Mouse (Mus musculus): ENCODE results near the gene Sptlc2. TPM values are rescaled to one million over a fixed set of nuclear protein-coding genes. Genes with fewer than 3 reads are reported as not detected.
A peak's percentile ranks its signal among the peaks of the same experiment; 100 is the strongest.

Gene Sptlc2
- polyA plus RNA-seq, 1 experiment from 2014 or later = 56.9 TPM

GRCm38 (mm10) chr12:87274853-87275831 is 113.0 kb downstream of the Sptlc2 start:
- Histone ChIP-seq H3K27ac (ENCODE audit: low read depth, low read length) (peak overlapping the region; percentile 32; the same call in 1 of the 2 replicates), H3K4me2 (no peak overlapping the region), H3K4me1 (replicated peaks; ENCODE audit: control insufficient read depth, insufficient read depth, low read length) (peaks cover 21% of the 10 kb centered on the region), H3K9ac (ENCODE audit: low read depth, low read length) (no peak overlapping the region), H3K4me3 (ENCODE audit: low read depth, low read length) (no peak overlapping the region), H3K36me3 (ENCODE audit: control insufficient read depth, insufficient read depth, low read length) (peaks cover 50% of the 10 kb centered on the region), H3K27me3 (replicated peaks; ENCODE audit: control insufficient read depth, insufficient read depth, low read length) (no peaks in the 10 kb centered on the region), H3K9me3 (ENCODE audit: control insufficient read depth, low read length) (no peaks in the 10 kb centered on the region)
- DNase-seq (ENCODE audit: low spot score) (peak; percentile 28), ATAC-seq (replicated peaks; ENCODE audit: low FRiP score) (peak; percentile 53)
- 67% methylated on average over 9 of the region's 9 CpGs for WGBS

- 23% methylated on average over 4 of the region's 4 CpGs for WGBS
- peak overlapping the region; percentile 97 for H3K9ac ChIP-seq (ENCODE audit: low read depth, low read length)
- H3K36me3 ChIP-seq (ENCODE audit: control insufficient read depth, insufficient read depth, low read length) = peaks cover 35% of the 10 kb centered on the region
- ATAC-seq (replicated peaks; ENCODE audit: low FRiP score) (no peak), DNase-seq (ENCODE audit: low spot score) (no peak)
- peaks cover 10% of the 10 kb centered on the region for H3K4me1 ChIP-seq (replicated peaks; ENCODE audit: control insufficient read depth, insufficient read depth, low read length)
- no peaks in the 10 kb centered on the region for H3K27me3 ChIP-seq (replicated peaks; ENCODE audit: control insufficient read depth, insufficient read depth, low read length)
- no peak overlapping the region for H3K27ac ChIP-seq (ENCODE audit: low read depth, low read length)
- peak overlapping the region; percentile 68 for H3K4me2 ChIP-seq
- peak overlapping the region; percentile 93 for H3K4me3 ChIP-seq (ENCODE audit: low read depth, low read length)
- no peaks in the 10 kb centered on the region for H3K9me3 ChIP-seq (ENCODE audit: control insufficient read depth, low read length)
Measured at GRCm38 (mm10) chr12:87267682-87268081, 120.5 kb downstream of the Sptlc2 start.

- no peaks in the 10 kb centered on the region for H3K9me3 ChIP-seq (ENCODE audit: control insufficient read depth, low read length)
- ATAC-seq (replicated peaks; ENCODE audit: low FRiP score) (peak; percentile 61), DNase-seq (ENCODE audit: low spot score) (no peak)
- peaks cover 10% of the 10 kb centered on the region for H3K4me1 ChIP-seq (replicated peaks; ENCODE audit: control insufficient read depth, insufficient read depth, low read length)
- peak overlapping the region; percentile 68 for H3K4me2 ChIP-seq
- peak overlapping the region; percentile 97 for H3K9ac ChIP-seq (ENCODE audit: low read depth, low read length)
- H3K36me3 ChIP-seq (ENCODE audit: control insufficient read depth, insufficient read depth, low read length) = peaks cover 33% of the 10 kb centered on the region
- H3K4me3 ChIP-seq (ENCODE audit: low read depth, low read length) = peak overlapping the region; percentile 93
- peak overlapping the region; percentile 93 for H3K27ac ChIP-seq (ENCODE audit: low read depth, low read length)
- no peaks in the 10 kb centered on the region for H3K27me3 ChIP-seq (replicated peaks; ENCODE audit: control insufficient read depth, insufficient read depth, low read length)
- under 1% methylated on average over 31 of the region's 31 CpGs for WGBS
Measured at GRCm38 (mm10) chr12:87266827-87267603, 121.1 kb downstream of the Sptlc2 start.

- H3K36me3 ChIP-seq (ENCODE audit: control insufficient read depth, insufficient read depth, low read length) = peaks cover 29% of the 10 kb centered on the region
- DNase-seq (ENCODE audit: low spot score) (peak; percentile 89), ATAC-seq (replicated peaks; ENCODE audit: low FRiP score) (peak; percentile 95)
- peak within 1 kb of the TSS; percentile 93 for H3K4me3 ChIP-seq (ENCODE audit: low read depth, low read length)
- no peaks in the 10 kb centered on the region for H3K27me3 ChIP-seq (replicated peaks; ENCODE audit: control insufficient read depth, insufficient read depth, low read length)
- H3K4me1 ChIP-seq (replicated peaks; ENCODE audit: control insufficient read depth, insufficient read depth, low read length) = peaks cover 10% of the 10 kb centered on the region
- H3K27ac ChIP-seq (ENCODE audit: low read depth, low read length) = peak within 1 kb of the TSS; percentile 93
- H3K9me3 ChIP-seq (ENCODE audit: control insufficient read depth, low read length) = no peaks in the 10 kb centered on the region
- H3K4me2 ChIP-seq = peak within 1 kb of the TSS; percentile 85
- under 1% methylated on average over 31 of the region's 31 CpGs for WGBS
- H3K9ac ChIP-seq (ENCODE audit: low read depth, low read length) = peak within 1 kb of the TSS; percentile 97
Measured at GRCm38 (mm10) chr12:87266108-87266826, 121.9 kb downstream of the Sptlc2 start, which contains the start of the genes Vipas39 and Ahsa1. Vipas39 (minus strand) TSS chr12:87266256. Ahsa1 (plus strand) TSS chr12:87266479.

- Histone ChIP-seq H3K9me3 (ENCODE audit: control insufficient read depth, low read length) (no peaks in the 10 kb centered on the region), H3K4me2 (peak overlapping the region; percentile 85), H3K27ac (ENCODE audit: low read depth, low read length) (0 out of 2 replicates have a peak overlapping the region, but pooled peaks have one; percentile 67), H3K4me1 (replicated peaks; ENCODE audit: control insufficient read depth, insufficient read depth, low read length) (peaks cover 10% of the 10 kb centered on the region), H3K4me3 (ENCODE audit: low read depth, low read length) (peak overlapping the region; percentile 93), H3K36me3 (ENCODE audit: control insufficient read depth, insufficient read depth, low read length) (peaks cover 30% of the 10 kb centered on the region), H3K27me3 (replicated peaks; ENCODE audit: control insufficient read depth, insufficient read depth, low read length) (no peaks in the 10 kb centered on the region), H3K9ac (ENCODE audit: low read depth, low read length) (peak overlapping the region; percentile 85)
- 23% methylated on average over 11 of the region's 11 CpGs for WGBS
- no peak for ATAC-seq (replicated peaks; ENCODE audit: low FRiP score)
- no peak for DNase-seq (ENCODE audit: low spot score)
Measured at GRCm38 (mm10) chr12:87265444-87265843, 122.7 kb downstream of the Sptlc2 start.

GRCm38 (mm10) chr12:87260562-87260961 is 127.6 kb downstream of the Sptlc2 start:
- H3K9me3 ChIP-seq (ENCODE audit: control insufficient read depth, low read length) = no peaks in the 10 kb centered on the region
- no peaks in the 10 kb centered on the region for H3K27me3 ChIP-seq (replicated peaks; ENCODE audit: control insufficient read depth, insufficient read depth, low read length)
- H3K4me1 ChIP-seq (replicated peaks; ENCODE audit: control insufficient read depth, insufficient read depth, low read length) = peaks cover 5% of the 10 kb centered on the region
- no peak overlapping the region for H3K4me2 ChIP-seq
- H3K27ac ChIP-seq (ENCODE audit: low read depth, low read length) = no peak overlapping the region
- peaks cover 22% of the 10 kb centered on the region for H3K36me3 ChIP-seq (ENCODE audit: control insufficient read depth, insufficient read depth, low read length)
- no peak overlapping the region for H3K9ac ChIP-seq (ENCODE audit: low read depth, low read length)
- no peak overlapping the region for H3K4me3 ChIP-seq (ENCODE audit: low read depth, low read length)
- WGBS = 83% methylated on average over 8 of the region's 8 CpGs
- ATAC-seq (replicated peaks; ENCODE audit: low FRiP score) = no peak
- no peak for DNase-seq (ENCODE audit: low spot score)

- DNase-seq (ENCODE audit: low spot score) = no peak
- WGBS = 91% methylated on average over 5 of the region's 5 CpGs
- no peak; the same call in 1 of the 2 replicates for ATAC-seq (replicated peaks; ENCODE audit: low FRiP score)
- no peak overlapping the region for H3K9ac ChIP-seq (ENCODE audit: low read depth, low read length)
- no peaks in the 10 kb centered on the region for H3K27me3 ChIP-seq (replicated peaks; ENCODE audit: control insufficient read depth, insufficient read depth, low read length)
- H3K27ac ChIP-seq (ENCODE audit: low read depth, low read length) = no peak overlapping the region
- no peaks in the 10 kb centered on the region for H3K9me3 ChIP-seq (ENCODE audit: control insufficient read depth, low read length)
- no peak overlapping the region for H3K4me3 ChIP-seq (ENCODE audit: low read depth, low read length)
- no peaks in the 10 kb centered on the region for H3K4me1 ChIP-seq (replicated peaks; ENCODE audit: control insufficient read depth, insufficient read depth, low read length)
- peaks cover 34% of the 10 kb centered on the region for H3K36me3 ChIP-seq (ENCODE audit: control insufficient read depth, insufficient read depth, low read length)
- no peak overlapping the region for H3K4me2 ChIP-seq
Measured at GRCm38 (mm10) chr12:87256629-87257028, 131.5 kb downstream of the Sptlc2 start.

Data from liver, embryonic 11.5 days (tissue).